Mouse (Mus musculus) gastrocnemius, adult 8-10 months (tissue): ENCODE data around the gene Grm6. TPM values are rescaled to one million over a fixed set of nuclear protein-coding genes. Genes with fewer than 3 reads are reported as not detected.

Experiments used
- DNase-seq, 2 experiments: peaks; one replicate each; pipeline ENCODE4 v3.0.0; 2022; ENCODE audit warnings: low spot score in 2 of 2
- total RNA-seq, 4 experiments: library from RNA; stranded (reverse); gene quantifications; 2 replicates each; pipeline ENCODE4 v1.2.4; 2022

Gene Grm6
- total RNA-seq, 4 experiments from 2014 or later = not detected

DNA sequence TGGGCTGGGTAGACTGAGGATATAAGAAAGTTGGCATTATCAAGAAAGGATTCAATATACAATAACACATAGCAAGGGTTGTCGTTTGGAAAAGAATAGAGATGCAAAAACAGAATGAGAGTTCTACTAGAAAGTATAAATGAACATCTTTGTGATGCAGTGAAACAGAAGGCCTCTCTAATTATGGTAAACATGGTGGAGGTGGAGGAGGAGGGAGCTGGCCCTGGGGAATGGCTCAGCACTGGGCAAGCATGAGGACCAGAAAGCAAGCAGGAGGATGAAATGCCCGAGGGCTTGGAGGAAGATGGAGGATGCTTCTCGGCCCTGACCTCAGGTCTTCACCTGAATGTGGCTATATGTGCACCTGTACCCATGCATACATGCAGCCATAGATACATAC, 64.0 kb downstream of the Grm6 start:
- no peak for DNase-seq

Other genes with a start within 250 kb of the Grm6 start
- 1 to 10 TPM; 3.5 to 4.9 (median 4.7) TPM for gene Adamts2, start 248.6 kb upstream of the Grm6 start, total RNA-seq
- 1 to 10 TPM; 3.1 to 4.4 (median 3.6) TPM for gene Zfp354c, start 23.0 kb upstream of the Grm6 start, total RNA-seq
- gene Zfp879, start 9.1 kb upstream of the Grm6 start, total RNA-seq = 1 to 10 TPM; 2.1 to 2.4 (median 2.2) TPM
- gene Zfp454, start 37.0 kb downstream of the Grm6 start, total RNA-seq = 1 to 10 TPM; 1.8 to 2.1 (median 1.9) TPM
- 1 to 10 TPM; 3.8 to 4.8 (median 4.2) TPM for gene Zfp2, start 65.5 kb downstream of the Grm6 start, total RNA-seq
- gene Zfp354b, start 80.9 kb downstream of the Grm6 start, total RNA-seq = 1 to 10 TPM; 1.6 to 2.3 (median 2.2) TPM
- not detected for gene 4933414I15Rik, start 93.1 kb downstream of the Grm6 start, total RNA-seq
- gene Prop1, start 103.1 kb downstream of the Grm6 start, total RNA-seq = not detected
- not detected for gene Olfr1378, start 115.8 kb downstream of the Grm6 start, total RNA-seq
- gene Olfr1377, start 131.3 kb downstream of the Grm6 start, total RNA-seq = not detected
- gene Olfr51, start 152.9 kb downstream of the Grm6 start, total RNA-seq = not detected
- gene Olfr54, start 163.6 kb downstream of the Grm6 start, total RNA-seq = not detected
- not detected for gene Olfr1375, start 197.4 kb downstream of the Grm6 start, total RNA-seq
- 1 to 10 TPM; 3.3 to 4.7 (median 3.5) TPM for gene Zfp354a, start 208.6 kb downstream of the Grm6 start, total RNA-seq